Mouse (Mus musculus): Measurements from ENCODE around the gene Rasl10a. TPM values are rescaled to one million over a fixed set of nuclear protein-coding genes. Genes with fewer than 3 reads are reported as not detected.
A peak's percentile ranks its signal among the peaks of the same experiment; 100 is the strongest.
"Not testable (repeated sequence)": the region's sequence is repeated elsewhere in the genome, so short reads cannot be mapped to it uniquely, and the experiment has no call there.

Gene Rasl10a
- total RNA-seq, 2 experiments from 2014 or later, result 35.7 to 39.8 TPM

GRCm38 (mm10) chr11:5074882-5075281 is 17.0 kb downstream of the Rasl10a start:
- no peak for DNase-seq (ENCODE audit: low spot score in 2 of 2)

GRCm38 (mm10) chr11:5075760-5076159 is 17.8 kb downstream of the Rasl10a start:
- DNase-seq (ENCODE audit: low spot score in 2 of 2), result no peak

- not testable (repeated sequence) for DNase-seq (ENCODE audit: low spot score in 2 of 2)
Observed at GRCm38 (mm10) chr11:5076843-5077242, 18.9 kb downstream of the Rasl10a start.

GRCm38 (mm10) chr11:5089147-5089546 is 31.2 kb downstream of the Rasl10a start:
- no peak for DNase-seq (ENCODE audit: low spot score in 2 of 2)

- DNase-seq (ENCODE audit: low spot score in 2 of 2), result no peak
Observed at GRCm38 (mm10) chr11:5091706-5092105, 33.8 kb downstream of the Rasl10a start.

GRCm38 (mm10) chr11:5095877-5096276 is 37.9 kb downstream of the Rasl10a start:
- no peak for DNase-seq (ENCODE audit: low spot score in 2 of 2)

- no peak for DNase-seq (ENCODE audit: low spot score in 2 of 2)
Observed at GRCm38 (mm10) chr11:5096480-5097020, 38.6 kb downstream of the Rasl10a start.

- DNase-seq (ENCODE audit: low spot score in 2 of 2), result peak in 1 of 2 experiments; percentile 50
Observed at GRCm38 (mm10) chr11:5098035-5098735, 40.3 kb downstream of the Rasl10a start.

GRCm38 (mm10) chr11:5098736-5099542 is 41.0 kb downstream of the Rasl10a start, which contains the start of the genes Rhbdd3 and Ewsr1:
TSS of gene Rhbdd3 (plus strand) at chr11:5098926.
TSS of gene Ewsr1 (minus strand) at chr11:5099266.
- DNase-seq (ENCODE audit: low spot score in 2 of 2), result peak; percentile 99 to 100

- DNase-seq (ENCODE audit: low spot score in 2 of 2), result peak; percentile 71 to 77
Observed at GRCm38 (mm10) chr11:5099576-5100183, 41.8 kb downstream of the Rasl10a start.

- no peak for DNase-seq (ENCODE audit: low spot score in 2 of 2)
Observed at GRCm38 (mm10) chr11:5100283-5100682, 42.4 kb downstream of the Rasl10a start.

GRCm38 (mm10) chr11:5100801-5101200 is 42.9 kb downstream of the Rasl10a start:
- DNase-seq (ENCODE audit: low spot score in 2 of 2), result no peak

GRCm38 (mm10) chr11:5101641-5102040 is 43.7 kb downstream of the Rasl10a start:
- DNase-seq (ENCODE audit: low spot score in 2 of 2), result no peak

GRCm38 (mm10) chr11:5102384-5102783 is 44.5 kb downstream of the Rasl10a start:
- DNase-seq (ENCODE audit: low spot score in 2 of 2), result no peak

- DNase-seq (ENCODE audit: low spot score in 2 of 2), result no peak
Observed at GRCm38 (mm10) chr11:5103986-5104509, 46.1 kb downstream of the Rasl10a start.

- DNase-seq (ENCODE audit: low spot score in 2 of 2), result peak in 1 of 2 experiments; percentile 10
Observed at GRCm38 (mm10) chr11:5109441-5109840, 51.5 kb downstream of the Rasl10a start.

Small RNAs within 50 kb of the gene (microRNA-seq; reads per million reads assigned to microRNA genes)
- gene Gm47296, result 0 reads per million in 2 experiments

Other genes with a start within 250 kb of the Rasl10a start
- gene Nf2, start 208.6 kb upstream of the Rasl10a start, total RNA-seq (2021), result 100 to 1,000 TPM; 187 to 188 TPM
- 10 to 100 TPM; 85.4 to 89.7 TPM for gene Nipsnap1, start 184.2 kb upstream of the Rasl10a start, total RNA-seq (2021)
- 10 to 100 TPM; 39.7 to 41.8 TPM for gene Thoc5, start 162.8 kb upstream of the Rasl10a start, total RNA-seq (2021)
- gene Nefh, start 110.1 kb upstream of the Rasl10a start, total RNA-seq (2021), result 10 to 100 TPM; 39.1 to 43.0 TPM
- 100 to 1,000 TPM; 116 to 130 TPM for gene Ap1b1, start 71.3 kb upstream of the Rasl10a start, total RNA-seq (2021)
- 10 to 100 TPM; 50.2 to 54.7 TPM for gene Gas2l1, start 7.2 kb downstream of the Rasl10a start, total RNA-seq (2021)
- 10 to 100 TPM; 22.7 to 23.2 TPM for gene Rhbdd3, start 40.8 kb downstream of the Rasl10a start, total RNA-seq (2021)
- gene Ewsr1, start 41.1 kb downstream of the Rasl10a start, total RNA-seq (2021), result 100 to 1,000 TPM; 332 TPM
- 10 to 100 TPM; 41.3 to 45.4 TPM for gene Emid1, start 94.1 kb downstream of the Rasl10a start, total RNA-seq (2021)
- 10 to 100 TPM; 10.8 to 11.0 TPM for gene Kremen1, start 203.4 kb downstream of the Rasl10a start, total RNA-seq (2021)